Mouse (Mus musculus) hindbrain, embryonic 14.5 days (tissue): ENCODE measurements at regions not wholly inside any gene's neighbourhood (a gene's known extent, or its start where the extent isn't known, plus 50 kb on each side); places are given as distances from the start of the nearest gene placed in this dataset.

Source experiments
- ATAC-seq: fragments of 200-750 bp; cut with Nextera tagmentation; 2 replicates; pipeline ENCODE4 v1.8.0; 2017; ENCODE audit warnings: moderate number of reproducible peaks, mild to moderate bottlenecking, moderate TSS enrichment, moderate library complexity; ENCODE audit not compliant: low FRiP score
- DNase-seq: peaks from one replicate; pipeline ENCODE4 v3.0.0-alpha.2; 2015; ENCODE audit warnings: low spot score
- H3K27ac ChIP-seq: fragments of 300-500 bp; sonication (generic); 2 replicates; pipeline ENCODE4 v1.5.1; 2014; ENCODE audit warnings: mild to moderate bottlenecking, moderate library complexity
- H3K27me3 ChIP-seq: fragments of 300-500 bp; sonication (generic); 2 replicates; pipeline ENCODE4 v1.6.1; 2014; ENCODE audit warnings: mild to moderate bottlenecking, low read length, mixed read lengths; ENCODE audit not compliant: control insufficient read depth, insufficient read depth
- H3K36me3 ChIP-seq: fragments of 300-500 bp; sonication (generic); replicated peaks from 2 replicates; pipeline ENCODE4 v1.6.1; 2014; ENCODE audit not compliant: control insufficient read depth, insufficient read depth
- H3K4me1 ChIP-seq: fragments of 300-500 bp; sonication (generic); replicated peaks from 2 replicates; pipeline ENCODE4 v1.6.1; 2014; ENCODE audit warnings: antibody characterized with exemption, low read length, mixed read lengths; ENCODE audit not compliant: control insufficient read depth, insufficient read depth
- H3K4me2 ChIP-seq: fragments of 300-500 bp; sonication (generic); replicated peaks from 2 replicates; pipeline ENCODE4 v1.6.1; 2014; ENCODE audit warnings: mild to moderate bottlenecking, moderate library complexity
- H3K4me3 ChIP-seq: fragments of 300-500 bp; sonication (generic); replicated peaks from 2 replicates; pipeline ENCODE4 v1.5.1; 2014; ENCODE audit warnings: mild to moderate bottlenecking, low read length
- H3K9ac ChIP-seq: fragments of 300-500 bp; sonication (generic); 2 replicates; pipeline ENCODE4 v1.6.1; 2014
- H3K9me3 ChIP-seq: fragments of 300-500 bp; sonication (generic); 2 replicates; pipeline ENCODE4 v1.6.1; 2016; ENCODE audit warnings: low read length; ENCODE audit not compliant: control insufficient read depth
- WGBS: fragments of 180-500 bp; shearing (Covaris S2); extraction: QIAGEN DNeasy Blood & Tissue Kit; methylation state at CpG from one replicate; pipeline ENCODE4 v1.1.7; 2014; 5-methylcytosine and 5-hydroxymethylcytosine counted together

GRCm38 (mm10) chrX:92791023-92791346 is 191.6 kb upstream of the Mageb18 start:
- 80% methylated on average over 4 of the region's 4 CpGs for WGBS
- H3K9ac ChIP-seq = no peak overlapping the region
- H3K4me3 ChIP-seq = no peak overlapping the region
- ATAC-seq = no peak
- H3K27ac ChIP-seq = no peak overlapping the region
- no peak for DNase-seq
- H3K4me1 ChIP-seq = no peaks in the 10 kb centered on the region
- H3K27me3 ChIP-seq = no peaks in the 10 kb centered on the region
- no peak overlapping the region for H3K4me2 ChIP-seq
- no peaks in the 10 kb centered on the region for H3K36me3 ChIP-seq
- H3K9me3 ChIP-seq = no peaks in the 10 kb centered on the region

DNA sequence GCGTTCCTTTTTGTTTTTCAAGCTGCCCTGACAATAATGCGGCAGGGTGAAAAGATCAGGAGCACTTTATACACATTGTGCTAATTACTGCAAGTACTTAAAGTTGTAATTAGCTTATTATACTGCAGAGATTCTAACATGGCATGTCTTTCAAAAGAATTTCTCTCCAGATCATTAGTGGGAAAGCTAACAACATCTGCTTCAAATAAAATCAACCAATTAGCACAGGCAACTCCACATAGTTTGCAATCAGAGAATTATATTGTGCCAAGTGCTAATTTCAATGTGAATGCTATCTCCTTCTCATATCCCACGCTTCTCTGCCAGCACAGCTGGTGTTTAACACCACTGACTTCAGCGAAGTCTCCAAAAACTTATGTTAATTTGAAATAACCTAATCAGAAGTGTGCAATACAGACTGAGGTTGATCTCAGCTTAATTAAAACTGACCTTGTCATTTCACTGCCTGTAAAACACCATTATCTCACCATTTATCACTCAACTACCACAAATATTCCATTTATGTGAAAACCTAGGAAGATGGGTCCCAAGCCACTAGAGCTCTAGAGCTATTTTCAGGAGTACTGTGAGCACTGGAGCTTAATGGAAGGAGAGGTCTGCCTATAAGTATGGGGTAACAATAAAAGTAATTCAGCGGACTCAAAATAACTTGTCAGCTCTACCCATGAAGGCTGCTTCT is 191.1 kb upstream of the Mageb18 start:
- ATAC-seq = 0 out of 2 replicates have a peak, but pooled peaks have one; percentile 57
- no peaks in the 10 kb centered on the region for H3K36me3 ChIP-seq
- no peaks in the 10 kb centered on the region for H3K9me3 ChIP-seq
- WGBS = 65% methylated on average over 5 of the region's 5 CpGs
- H3K4me3 ChIP-seq = no peak overlapping the region
- no peak overlapping the region for H3K27ac ChIP-seq
- no peaks in the 10 kb centered on the region for H3K4me1 ChIP-seq
- no peak for DNase-seq
- H3K4me2 ChIP-seq = no peak overlapping the region
- H3K27me3 ChIP-seq = no peaks in the 10 kb centered on the region
- H3K9ac ChIP-seq = no peak overlapping the region

DNA sequence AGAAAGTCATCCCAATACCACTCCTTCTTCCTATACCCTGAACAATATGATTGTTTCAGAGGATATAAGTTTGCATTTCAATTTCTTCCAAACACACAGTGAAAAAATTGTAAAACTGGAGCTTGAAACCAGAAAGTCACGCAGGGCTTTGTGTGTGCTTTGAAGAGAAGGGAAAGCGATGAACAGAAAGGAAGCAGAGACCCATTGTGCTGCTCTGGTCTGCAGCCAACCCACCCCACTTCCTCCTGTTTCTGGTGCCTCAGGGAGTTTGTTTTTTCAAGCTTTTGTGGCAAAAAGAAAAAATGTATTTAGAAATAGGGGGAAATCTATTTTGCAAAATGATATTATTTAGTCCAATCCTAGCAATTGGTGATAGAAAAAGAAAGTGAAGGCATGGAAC is 187.4 kb upstream of the Mageb18 start:
- no peak overlapping the region for H3K9ac ChIP-seq
- no peak overlapping the region for H3K27ac ChIP-seq
- no peak overlapping the region for H3K4me2 ChIP-seq
- no peaks in the 10 kb centered on the region for H3K36me3 ChIP-seq
- no peak overlapping the region for H3K4me3 ChIP-seq
- H3K9me3 ChIP-seq = no peaks in the 10 kb centered on the region
- WGBS = 57% methylated on average over 2 of the region's 2 CpGs
- no peak for ATAC-seq
- no peaks in the 10 kb centered on the region for H3K27me3 ChIP-seq
- H3K4me1 ChIP-seq = no peaks in the 10 kb centered on the region
- no peak for DNase-seq

GRCm38 (mm10) chrX:92740026-92740425 is 140.7 kb upstream of the Mageb18 start:
- no peak overlapping the region for H3K4me3 ChIP-seq
- no peaks in the 10 kb centered on the region for H3K9me3 ChIP-seq
- no peaks in the 10 kb centered on the region for H3K4me1 ChIP-seq
- H3K4me2 ChIP-seq = no peak overlapping the region
- no peaks in the 10 kb centered on the region for H3K27me3 ChIP-seq
- no peak overlapping the region for H3K9ac ChIP-seq
- 52% methylated on average over 2 of the region's 2 CpGs for WGBS
- H3K36me3 ChIP-seq = no peaks in the 10 kb centered on the region
- DNase-seq = no peak
- ATAC-seq = no peak
- no peak overlapping the region for H3K27ac ChIP-seq

DNA sequence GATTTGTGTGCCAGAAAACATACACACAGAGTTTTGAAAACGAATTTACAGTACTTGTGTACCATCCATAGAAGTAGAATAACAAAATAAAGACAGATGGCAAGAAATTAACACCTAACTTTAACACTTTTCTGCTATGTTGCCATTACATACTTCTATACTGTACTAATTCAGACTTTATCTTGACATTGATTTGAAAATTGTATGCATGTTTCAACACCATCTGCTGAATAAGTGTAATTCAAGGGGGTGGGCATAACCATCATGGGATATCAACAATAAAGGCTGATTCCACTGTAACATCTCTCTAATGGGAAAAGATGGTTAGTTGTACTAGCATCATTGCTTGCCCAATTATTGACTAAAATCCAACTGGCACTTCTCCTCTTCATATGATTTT is 110.9 kb upstream of the Mageb18 start:
- DNase-seq (no peak), ATAC-seq (no peak)
- no peak overlapping the region for H3K27ac ChIP-seq
- 21% methylated on average over 1 of the region's 1 CpGs for WGBS
- no peak overlapping the region for H3K4me2 ChIP-seq
- H3K27me3 ChIP-seq = no peaks in the 10 kb centered on the region
- no peaks in the 10 kb centered on the region for H3K9me3 ChIP-seq
- no peaks in the 10 kb centered on the region for H3K4me1 ChIP-seq
- no peaks in the 10 kb centered on the region for H3K36me3 ChIP-seq
- H3K9ac ChIP-seq = no peak overlapping the region
- H3K4me3 ChIP-seq = no peak overlapping the region

GRCm38 (mm10) chrX:92679761-92680160 is 80.4 kb upstream of the Mageb18 start:
- no peak overlapping the region for H3K4me3 ChIP-seq
- H3K36me3 ChIP-seq = no peaks in the 10 kb centered on the region
- H3K9me3 ChIP-seq = no peaks in the 10 kb centered on the region
- no peak overlapping the region for H3K9ac ChIP-seq
- ATAC-seq = no peak
- H3K4me1 ChIP-seq = no peaks in the 10 kb centered on the region
- H3K27ac ChIP-seq = no peak overlapping the region
- no peak overlapping the region for H3K4me2 ChIP-seq
- no peaks in the 10 kb centered on the region for H3K27me3 ChIP-seq
- 84% methylated on average over 7 of the region's 7 CpGs for WGBS
- DNase-seq = no peak

DNA sequence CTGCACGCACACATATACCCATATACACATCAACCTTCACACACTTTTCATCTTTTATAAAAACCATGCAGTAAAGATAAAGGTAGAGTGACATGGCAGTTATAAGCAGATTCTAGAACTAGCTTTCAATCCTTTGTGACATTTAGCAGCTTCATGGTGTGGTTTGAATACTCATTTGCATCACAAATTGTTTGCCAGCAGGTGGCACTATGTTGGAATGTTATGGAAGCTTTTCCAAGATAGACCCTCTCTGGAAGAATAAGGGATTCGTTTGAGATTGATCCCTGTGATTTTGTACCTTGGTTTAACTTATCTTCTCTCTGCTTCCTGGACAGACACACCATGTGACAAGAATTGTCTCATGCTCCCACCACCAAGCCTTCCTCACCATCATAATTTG is 61.8 kb upstream of the Mageb18 start:
- no peaks in the 10 kb centered on the region for H3K27me3 ChIP-seq
- DNase-seq (no peak), ATAC-seq (no peak)
- no peaks in the 10 kb centered on the region for H3K4me1 ChIP-seq
- no peak overlapping the region for H3K4me3 ChIP-seq
- H3K4me2 ChIP-seq = no peak overlapping the region
- H3K27ac ChIP-seq = no peak overlapping the region
- H3K9ac ChIP-seq = no peak overlapping the region
- 51% methylated on average over 2 of the region's 2 CpGs for WGBS
- no peaks in the 10 kb centered on the region for H3K36me3 ChIP-seq
- H3K9me3 ChIP-seq = no peaks in the 10 kb centered on the region
